Mouse (Mus musculus): ENCODE measurements around the gene Rnf220. TPM values are rescaled to one million over a fixed set of nuclear protein-coding genes. Genes with fewer than 3 reads are reported as not detected.

Gene Rnf220
- polyA plus RNA-seq, 1 experiment from 2014 or later = 56.3 TPM

- Histone ChIP-seq H3K4me3 (ENCODE audit: low read depth, low read length) (no peak overlapping the region), H3K9me3 (ENCODE audit: control insufficient read depth, low read length) (no peaks in the 10 kb centered on the region), H3K27me3 (replicated peaks; ENCODE audit: control insufficient read depth, insufficient read depth, low read length) (no peaks in the 10 kb centered on the region), H3K4me2 (ENCODE audit: low read depth, low read length) (no peak overlapping the region), H3K27ac (replicated peaks; ENCODE audit: low read depth, low read length) (no peak overlapping the region), H3K36me3 (ENCODE audit: control insufficient read depth, insufficient read depth, low read length) (peaks cover 89% of the 10 kb centered on the region), H3K9ac (ENCODE audit: low read depth, low read length) (no peak overlapping the region), H3K4me1 (ENCODE audit: control insufficient read depth, insufficient read depth, low read length) (no peaks in the 10 kb centered on the region)
- DNase-seq (ENCODE audit: low spot score) (no peak), ATAC-seq (ENCODE audit: low read depth) (no peak)
- WGBS = 61% methylated on average over 19 of the region's 19 CpGs
These were observed 215.6 kb downstream of the Rnf220 start for GRCm38 (mm10) chr4:117281090-117281845.

- no peak for ATAC-seq (ENCODE audit: low read depth)
- H3K9ac ChIP-seq (ENCODE audit: low read depth, low read length) = no peak overlapping the region
- no peaks in the 10 kb centered on the region for H3K9me3 ChIP-seq (ENCODE audit: control insufficient read depth, low read length)
- H3K36me3 ChIP-seq (ENCODE audit: control insufficient read depth, insufficient read depth, low read length) = peaks cover 89% of the 10 kb centered on the region
- H3K4me3 ChIP-seq (ENCODE audit: low read depth, low read length) = no peak overlapping the region
- DNase-seq (ENCODE audit: low spot score) = no peak
- no peak overlapping the region for H3K4me2 ChIP-seq (ENCODE audit: low read depth, low read length)
- WGBS = 83% methylated on average over 8 of the region's 8 CpGs
- no peaks in the 10 kb centered on the region for H3K4me1 ChIP-seq (ENCODE audit: control insufficient read depth, insufficient read depth, low read length)
- H3K27ac ChIP-seq (replicated peaks; ENCODE audit: low read depth, low read length) = no peak overlapping the region
- no peaks in the 10 kb centered on the region for H3K27me3 ChIP-seq (replicated peaks; ENCODE audit: control insufficient read depth, insufficient read depth, low read length)
These were observed 216.4 kb downstream of the Rnf220 start for GRCm38 (mm10) chr4:117280397-117280930.

- no peak overlapping the region for H3K4me3 ChIP-seq (ENCODE audit: low read depth, low read length)
- peaks cover 89% of the 10 kb centered on the region for H3K36me3 ChIP-seq (ENCODE audit: control insufficient read depth, insufficient read depth, low read length)
- H3K9ac ChIP-seq (ENCODE audit: low read depth, low read length) = no peak overlapping the region
- peaks cover 7% of the 10 kb centered on the region for H3K9me3 ChIP-seq (ENCODE audit: control insufficient read depth, low read length)
- WGBS = 77% methylated on average over 2 of the region's 2 CpGs
- H3K4me2 ChIP-seq (ENCODE audit: low read depth, low read length) = no peak overlapping the region
- no peaks in the 10 kb centered on the region for H3K4me1 ChIP-seq (ENCODE audit: control insufficient read depth, insufficient read depth, low read length)
- H3K27me3 ChIP-seq (replicated peaks; ENCODE audit: control insufficient read depth, insufficient read depth, low read length) = no peaks in the 10 kb centered on the region
- ATAC-seq (ENCODE audit: low read depth) (no peak), DNase-seq (ENCODE audit: low spot score) (no peak)
- H3K27ac ChIP-seq (replicated peaks; ENCODE audit: low read depth, low read length) = no peak overlapping the region
These were observed 217.6 kb downstream of the Rnf220 start for GRCm38 (mm10) chr4:117279253-117279642.

GRCm38 (mm10) chr4:117278381-117279252, 218.2 kb downstream of the Rnf220 start:
- DNase-seq (ENCODE audit: low spot score) (no peak), ATAC-seq (ENCODE audit: low read depth) (no peak)
- H3K4me3 ChIP-seq (ENCODE audit: low read depth, low read length) = no peak overlapping the region
- no peak overlapping the region for H3K9ac ChIP-seq (ENCODE audit: low read depth, low read length)
- no peaks in the 10 kb centered on the region for H3K27me3 ChIP-seq (replicated peaks; ENCODE audit: control insufficient read depth, insufficient read depth, low read length)
- H3K27ac ChIP-seq (replicated peaks; ENCODE audit: low read depth, low read length) = no peak overlapping the region
- H3K4me2 ChIP-seq (ENCODE audit: low read depth, low read length) = no peak overlapping the region
- peaks cover 13% of the 10 kb centered on the region for H3K9me3 ChIP-seq (ENCODE audit: control insufficient read depth, low read length)
- H3K4me1 ChIP-seq (ENCODE audit: control insufficient read depth, insufficient read depth, low read length) = no peaks in the 10 kb centered on the region
- WGBS = 69% methylated on average over 10 of the region's 10 CpGs
- peaks cover 89% of the 10 kb centered on the region for H3K36me3 ChIP-seq (ENCODE audit: control insufficient read depth, insufficient read depth, low read length)

- Histone ChIP-seq H3K27me3 (replicated peaks; ENCODE audit: control insufficient read depth, insufficient read depth, low read length) (no peaks in the 10 kb centered on the region), H3K4me2 (ENCODE audit: low read depth, low read length) (no peak overlapping the region), H3K4me1 (ENCODE audit: control insufficient read depth, insufficient read depth, low read length) (no peaks in the 10 kb centered on the region), H3K9me3 (ENCODE audit: control insufficient read depth, low read length) (peaks cover 13% of the 10 kb centered on the region), H3K4me3 (ENCODE audit: low read depth, low read length) (no peak overlapping the region), H3K9ac (ENCODE audit: low read depth, low read length) (no peak overlapping the region), H3K27ac (replicated peaks; ENCODE audit: low read depth, low read length) (no peak overlapping the region), H3K36me3 (ENCODE audit: control insufficient read depth, insufficient read depth, low read length) (peaks cover 90% of the 10 kb centered on the region)
- WGBS = 95% methylated on average over 7 of the region's 7 CpGs
- no peak for ATAC-seq (ENCODE audit: low read depth)
- no peak for DNase-seq (ENCODE audit: low spot score)
These were observed 219.2 kb downstream of the Rnf220 start for GRCm38 (mm10) chr4:117277687-117278086.

- peaks cover 91% of the 10 kb centered on the region for H3K36me3 ChIP-seq (ENCODE audit: control insufficient read depth, insufficient read depth, low read length)
- WGBS = 88% methylated on average over 13 of the region's 13 CpGs
These were observed 219.8 kb downstream of the Rnf220 start for GRCm38 (mm10) chr4:117277021-117277420.

GRCm38 (mm10) chr4:117276281-117276711, 220.6 kb downstream of the Rnf220 start:
- Histone ChIP-seq H3K9me3 (ENCODE audit: control insufficient read depth, low read length) (peaks cover 13% of the 10 kb centered on the region), H3K4me1 (ENCODE audit: control insufficient read depth, insufficient read depth, low read length) (no peaks in the 10 kb centered on the region), H3K4me3 (ENCODE audit: low read depth, low read length) (no peak overlapping the region), H3K27ac (replicated peaks; ENCODE audit: low read depth, low read length) (no peak overlapping the region), H3K4me2 (ENCODE audit: low read depth, low read length) (no peak overlapping the region), H3K9ac (ENCODE audit: low read depth, low read length) (no peak overlapping the region), H3K27me3 (replicated peaks; ENCODE audit: control insufficient read depth, insufficient read depth, low read length) (no peaks in the 10 kb centered on the region), H3K36me3 (ENCODE audit: control insufficient read depth, insufficient read depth, low read length) (peaks cover 91% of the 10 kb centered on the region)
- ATAC-seq (ENCODE audit: low read depth) (no peak), DNase-seq (ENCODE audit: low spot score) (no peak)
- WGBS = 86% methylated on average over 17 of the region's 17 CpGs

More at GRCm38 (mm10) chr4:117277021-117277420, 219.8 kb downstream of the Rnf220 start:
- Histone ChIP-seq H3K4me1 (ENCODE audit: control insufficient read depth, insufficient read depth, low read length) (no peaks in the 10 kb centered on the region), H3K4me2 (ENCODE audit: low read depth, low read length) (no peak overlapping the region), H3K4me3 (ENCODE audit: low read depth, low read length) (no peak overlapping the region), H3K27ac (replicated peaks; ENCODE audit: low read depth, low read length) (no peak overlapping the region), H3K9me3 (ENCODE audit: control insufficient read depth, low read length) (peaks cover 13% of the 10 kb centered on the region), H3K9ac (ENCODE audit: low read depth, low read length) (no peak overlapping the region), H3K27me3 (replicated peaks; ENCODE audit: control insufficient read depth, insufficient read depth, low read length) (no peaks in the 10 kb centered on the region)
- ATAC-seq (ENCODE audit: low read depth) = no peak
- DNase-seq (ENCODE audit: low spot score) = no peak

GRCm38 (mm10) chr4:117274720-117275119, 222.1 kb downstream of the Rnf220 start:
- ATAC-seq (ENCODE audit: low read depth) = no peak
- H3K4me3 ChIP-seq (ENCODE audit: low read depth, low read length) = no peak overlapping the region

More at GRCm38 (mm10) chr4:117274720-117275119, 222.1 kb downstream of the Rnf220 start:
- Histone ChIP-seq H3K9ac (ENCODE audit: low read depth, low read length) (no peak overlapping the region), H3K27me3 (replicated peaks; ENCODE audit: control insufficient read depth, insufficient read depth, low read length) (no peaks in the 10 kb centered on the region), H3K36me3 (ENCODE audit: control insufficient read depth, insufficient read depth, low read length) (peaks cover 75% of the 10 kb centered on the region), H3K27ac (replicated peaks; ENCODE audit: low read depth, low read length) (no peak overlapping the region), H3K4me1 (ENCODE audit: control insufficient read depth, insufficient read depth, low read length) (no peaks in the 10 kb centered on the region), H3K4me2 (ENCODE audit: low read depth, low read length) (no peak overlapping the region), H3K9me3 (ENCODE audit: control insufficient read depth, low read length) (peaks cover 13% of the 10 kb centered on the region)
- 87% methylated on average over 4 of the region's 4 CpGs for WGBS
- no peak for DNase-seq (ENCODE audit: low spot score)

All from embryonic facial prominence, embryonic 14.5 days (tissue).